In genomic region chr1:190001084-190001483, GRCm38 (mm10) we compare ENCODE assay signal across 25 mouse cellular contexts.
"Had no signal": no experiment of that assay in that cellular context is flagged by ENCODE, and none has a peak within 500 bp of the region (broad histone marks: within the 10 kb centered on the region; RNA-seq: fewer than 3 reads in every experiment).

No protein-coding gene starts in this region.

- H3K27ac ChIP-seq: hindbrain, postnatal 0 days; layer of hippocampus, adult 2 months; limb, embryonic 10.5 days; limb, embryonic 13.5 days; liver, embryonic 12.5 days; liver, embryonic 15.5 days; lung, embryonic 15.5 days; midbrain, embryonic 12.5 days; neural tube, embryonic 12.5 days; neural tube, embryonic 15.5 days; stomach, postnatal 0 days had no signal

- H3K4me1 ChIP-seq: limb, embryonic 10.5 days; limb, embryonic 13.5 days; liver, embryonic 12.5 days; liver, embryonic 15.5 days; lung, embryonic 15.5 days; midbrain, embryonic 12.5 days; neural tube, embryonic 12.5 days; neural tube, embryonic 15.5 days had no signal

- H3K4me3 ChIP-seq: layer of hippocampus, adult 2 months; limb, embryonic 10.5 days; limb, embryonic 13.5 days; liver, embryonic 12.5 days; liver, embryonic 15.5 days; lung, embryonic 15.5 days; midbrain, embryonic 12.5 days; myocyte; neural tube, embryonic 12.5 days; neural tube, embryonic 15.5 days had no signal

- DNase-seq: layer of hippocampus, adult 9-11 months; liver; lung, adult 18-20 months; lung, postnatal 36 days; right cerebral cortex, adult 18-20 months; right cerebral cortex, postnatal 14 days; right cerebral cortex, postnatal 4 days; thymus, adult 2 months; thymus, postnatal 14 days; thymus, postnatal 4 days had no signal

- H3K36me3 ChIP-seq: limb, embryonic 10.5 days; limb, embryonic 13.5 days; liver, embryonic 12.5 days; liver, embryonic 15.5 days; lung, embryonic 15.5 days; midbrain, embryonic 12.5 days; neural tube, embryonic 12.5 days; neural tube, embryonic 15.5 days had no signal

- H3K27me3 ChIP-seq: limb, embryonic 13.5 days; liver, embryonic 12.5 days; liver, embryonic 15.5 days; lung, embryonic 15.5 days; midbrain, embryonic 12.5 days; neural tube, embryonic 12.5 days; neural tube, embryonic 15.5 days had no signal

- ATAC-seq: hindbrain, postnatal 0 days; inflammation-experienced regulatory T-cells, adult 6 months; intestine, embryonic 16.5 days; liver, embryonic 12.5 days; midbrain, embryonic 16.5 days had no signal

- H3K4me2 ChIP-seq: limb, embryonic 13.5 days; liver, embryonic 12.5 days; liver, embryonic 15.5 days; lung, embryonic 15.5 days; midbrain, embryonic 12.5 days; neural tube, embryonic 12.5 days; neural tube, embryonic 15.5 days had no signal

- H3K9me3 ChIP-seq: limb, embryonic 10.5 days; limb, embryonic 13.5 days; liver, embryonic 12.5 days; liver, embryonic 15.5 days; lung, embryonic 15.5 days; midbrain, embryonic 12.5 days; neural tube, embryonic 15.5 days had no signal

- H3K9ac ChIP-seq: limb, embryonic 13.5 days; liver, embryonic 12.5 days; liver, embryonic 15.5 days; lung, embryonic 15.5 days; midbrain, embryonic 12.5 days; neural tube, embryonic 12.5 days; neural tube, embryonic 15.5 days had no signal
